Mouse (Mus musculus): Measurements from ENCODE around the gene Llcfc1. TPM values are rescaled to one million over a fixed set of nuclear protein-coding genes. Genes with fewer than 3 reads are reported as not detected.

Llcfc1 gene
- polyA plus RNA-seq (2012; rRNA removed), result not detected in 2 replicates

GRCm38 (mm10) chr6:41684131-41684530 is at the start of gene Llcfc1:
TSS of gene Llcfc1 (plus strand) at chr6:41684431.

GRCm38 (mm10) chr6:41636178-41636577 is 48.1 kb upstream of the Llcfc1 start, which contains the start of gene Trpv6:
TSS of gene Trpv6 (minus strand) at chr6:41636405.

GRCm38 (mm10) chr6:41680669-41681068 is 3.6 kb upstream of the Llcfc1 start, which contains the start of gene Trpv5:
TSS of gene Trpv5 (minus strand) at chr6:41680769.

GRCm38 (mm10) chr6:41704123-41704522 is 19.9 kb downstream of the Llcfc1 start, which contains the start of gene Kel:
TSS of gene Kel (minus strand) at chr6:41704339.

Other genes starting within 250 kb of the Llcfc1 start
- not detected in 2 replicates for gene Gm10334, start 238.3 kb upstream of the Llcfc1 start, polyA plus RNA-seq (2012; rRNA removed)
- not detected in 2 replicates for gene Prss1, start 225.5 kb upstream of the Llcfc1 start, polyA plus RNA-seq (2012; rRNA removed)
- not detected in 2 replicates for gene Prss2, start 162.6 kb upstream of the Llcfc1 start, polyA plus RNA-seq (2012; rRNA removed)
- gene Ephb6, start 78.9 kb upstream of the Llcfc1 start, polyA plus RNA-seq (2012; rRNA removed), result 33.5 and 40.0 TPM in 2 replicates
- gene Trpv6, start 48.0 kb upstream of the Llcfc1 start, polyA plus RNA-seq (2012; rRNA removed), result 0.04 and 0.19 TPM in 2 replicates
- gene Trpv5, start 3.7 kb upstream of the Llcfc1 start, polyA plus RNA-seq (2012; rRNA removed), result not detected in 2 replicates
- gene Kel, start 19.9 kb downstream of the Llcfc1 start, polyA plus RNA-seq (2012; rRNA removed), result 0.63 and 0.71 TPM in 2 replicates
- gene Olfr459, start 90.7 kb downstream of the Llcfc1 start, polyA plus RNA-seq (2012; rRNA removed), result not detected in 2 replicates
- not detected in 2 replicates for gene Pip, start 163.1 kb downstream of the Llcfc1 start, polyA plus RNA-seq (2012; rRNA removed)
- not detected in 2 replicates for gene Sval2, start 168.6 kb downstream of the Llcfc1 start, polyA plus RNA-seq (2012; rRNA removed)